Mouse (Mus musculus): Measurements from ENCODE around the gene Rsad2. TPM values are rescaled to one million over a fixed set of nuclear protein-coding genes. Genes with fewer than 3 reads are reported as not detected.

Rsad2 gene
- polyA plus RNA-seq, 1 experiment from 2014 or later, result 2.6 TPM

GRCm38 (mm10) chr12:26394485-26395470 is 61.5 kb downstream of the Rsad2 start:
- H3K27ac ChIP-seq, result no peak overlapping the region
- no peaks in the 10 kb centered on the region for H3K4me1 ChIP-seq (replicated peaks)
- no peak overlapping the region for H3K4me2 ChIP-seq
- no peaks in the 10 kb centered on the region for H3K27me3 ChIP-seq
- H3K4me3 ChIP-seq, result no peak overlapping the region
- no peaks in the 10 kb centered on the region for H3K36me3 ChIP-seq
- no peaks in the 10 kb centered on the region for H3K9me3 ChIP-seq (replicated peaks)
- H3K9ac ChIP-seq, result no peak overlapping the region
- ATAC-seq (replicated peaks; ENCODE audit: insufficient number of reproducible peaks, insufficient read depth, low FRiP score, low read depth), result no peak
- 73% methylated on average over 13 of the region's 13 CpGs for WGBS

DNA sequence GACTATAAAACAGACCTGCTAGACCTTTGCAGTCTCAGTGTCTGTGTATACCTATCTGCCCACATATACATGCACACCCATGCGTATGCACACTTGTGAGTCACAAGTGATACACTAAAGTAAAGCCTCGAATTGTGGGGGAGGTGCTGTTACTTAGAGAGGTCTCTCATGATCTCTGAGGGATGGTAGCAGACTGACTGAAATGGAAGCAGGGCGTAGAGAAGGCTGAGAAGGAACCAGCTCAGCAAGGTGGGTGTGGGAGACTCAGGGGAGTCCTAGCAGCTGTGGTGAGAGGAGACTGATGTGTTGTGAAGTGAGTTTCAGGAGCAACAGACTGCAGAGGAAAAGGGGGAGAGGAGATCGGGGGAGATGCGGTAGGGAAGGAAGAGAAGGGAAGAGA is 63.0 kb downstream of the Rsad2 start:
- Histone ChIP-seq H3K4me2 (no peak overlapping the region), H3K4me1 (replicated peaks) (no peaks in the 10 kb centered on the region), H3K27ac (no peak overlapping the region), H3K27me3 (no peaks in the 10 kb centered on the region), H3K9me3 (replicated peaks) (no peaks in the 10 kb centered on the region), H3K9ac (no peak overlapping the region), H3K36me3 (no peaks in the 10 kb centered on the region), H3K4me3 (no peak overlapping the region)
- no peak for ATAC-seq (replicated peaks; ENCODE audit: insufficient number of reproducible peaks, insufficient read depth, low FRiP score, low read depth)
- WGBS, result 74% methylated on average over 5 of the region's 5 CpGs

Small RNA genes within 50 kb of the gene (microRNA-seq; reads per million reads assigned to microRNA genes)
- gene Mir6538, result 6.3 reads per million, percentile 21 among the genes with 10 or more reads in this experiment

Other genes with a start within 250 kb of the Rsad2 start
- gene Rnf144a, start 41.2 kb downstream of the Rsad2 start, polyA plus RNA-seq (2015; fragmentation: Nextera tagmentation; extraction: Ambion mirVana), result 11.8 and 16.6 TPM in 2 replicates
- gene Cmpk2, start 12.8 kb upstream of the Rsad2 start, polyA plus RNA-seq (2015; fragmentation: Nextera tagmentation; extraction: Ambion mirVana), result 2.3 and 4.5 TPM in 2 replicates

All from heart, embryonic 15.5 days (tissue).